Mouse (Mus musculus) c-Kit-positive CD71-positive TER-119-positive erythroid progenitor cells, embryonic 14.5 days (primary cell): ENCODE results near the gene Gstcd.
A peak's percentile ranks its signal among the peaks of the same experiment; 100 is the strongest.

Experiments used
- DNase-seq: peaks from one replicate; pipeline ENCODE4 v3.0.0-alpha.2; 2013; ENCODE audit warnings: low spot score

Gstcd gene

GRCm38 (mm10) chr3:133026977-133027376 is 64.9 kb downstream of the Gstcd start:
- DNase-seq, result no peak

GRCm38 (mm10) chr3:133007250-133007649 is 84.6 kb downstream of the Gstcd start:
- no peak for DNase-seq

GRCm38 (mm10) chr3:132996299-132996698 is 95.5 kb downstream of the Gstcd start:
- DNase-seq, result no peak

GRCm38 (mm10) chr3:132995904-132996267 is 95.9 kb downstream of the Gstcd start:
- DNase-seq, result no peak

GRCm38 (mm10) chr3:132995172-132995903 is 96.5 kb downstream of the Gstcd start:
- DNase-seq, result no peak

GRCm38 (mm10) chr3:132986188-132986587 is 105.6 kb downstream of the Gstcd start:
- DNase-seq, result no peak

- no peak for DNase-seq
Observed at GRCm38 (mm10) chr3:132983845-132984485, 107.9 kb downstream of the Gstcd start.

- no peak for DNase-seq
Observed at GRCm38 (mm10) chr3:132981968-132982367, 109.9 kb downstream of the Gstcd start.

- DNase-seq, result peak; percentile 5
Observed at GRCm38 (mm10) chr3:132979781-132980461, 111.9 kb downstream of the Gstcd start.

GRCm38 (mm10) chr3:132966255-132966654 is 125.6 kb downstream of the Gstcd start:
- no peak for DNase-seq

- DNase-seq, result no peak
Observed at GRCm38 (mm10) chr3:132964715-132965507, 126.9 kb downstream of the Gstcd start.

- DNase-seq, result no peak
Observed at GRCm38 (mm10) chr3:132962631-132963361, 129.0 kb downstream of the Gstcd start.

GRCm38 (mm10) chr3:132950529-132950880 is 141.3 kb downstream of the Gstcd start:
- no peak for DNase-seq

- DNase-seq, result no peak
Observed at GRCm38 (mm10) chr3:132949791-132950528, 141.9 kb downstream of the Gstcd start, which contains the start of gene Npnt. Npnt (minus strand) TSS chr3:132950291.

GRCm38 (mm10) chr3:132949380-132949790 is 142.4 kb downstream of the Gstcd start:
- DNase-seq, result no peak

GRCm38 (mm10) chr3:132948298-132948795 is 143.5 kb downstream of the Gstcd start:
- DNase-seq, result no peak

GRCm38 (mm10) chr3:132946086-132946485 is 145.7 kb downstream of the Gstcd start:
- no peak for DNase-seq

- no peak for DNase-seq
Observed at GRCm38 (mm10) chr3:132945669-132946068, 146.2 kb downstream of the Gstcd start.

- DNase-seq, result no peak
Observed at GRCm38 (mm10) chr3:132944609-132945008, 147.2 kb downstream of the Gstcd start.

- DNase-seq, result no peak
Observed at GRCm38 (mm10) chr3:132944193-132944592, 147.6 kb downstream of the Gstcd start.

- DNase-seq, result no peak
Observed at GRCm38 (mm10) chr3:132942778-132943177, 149.1 kb downstream of the Gstcd start.
